Mouse (Mus musculus) hindbrain, embryonic 11.5 days (tissue): Measurements from ENCODE around the gene Pheta1. TPM values are rescaled to one million over a fixed set of nuclear protein-coding genes. Genes with fewer than 3 reads are reported as not detected.
"Not testable (repeated sequence)": the region's sequence is repeated elsewhere in the genome, so short reads cannot be mapped to it uniquely, and the experiment has no call there.

Experiments
- ATAC-seq: fragments of 200-750 bp; cut with Nextera tagmentation; 2 replicates; pipeline ENCODE4 v1.8.0; 2017; ENCODE audit warnings: mild to moderate bottlenecking, moderate TSS enrichment, moderate library complexity; ENCODE audit not compliant: low FRiP score
- DNase-seq: peaks from one replicate; pipeline ENCODE4 v3.0.0-alpha.2; 2015; ENCODE audit warnings: low spot score
- H3K27ac ChIP-seq: fragments of 300-500 bp; sonication (generic); 2 replicates; pipeline ENCODE4 v1.5.1; 2014; ENCODE audit warnings: mild to moderate bottlenecking, low read depth, low read length
- H3K27me3 ChIP-seq: fragments of 300-500 bp; sonication (generic); 2 replicates; pipeline ENCODE4 v1.6.1; 2014; ENCODE audit warnings: mild to moderate bottlenecking, low read length, moderate library complexity, mixed read lengths; ENCODE audit not compliant: control insufficient read depth, insufficient read depth
- H3K36me3 ChIP-seq: fragments of 300-500 bp; sonication (generic); 2 replicates; pipeline ENCODE4 v1.6.1; 2014; ENCODE audit warnings: mild to moderate bottlenecking, low read length, moderate library complexity, mixed read lengths; ENCODE audit not compliant: control insufficient read depth, insufficient read depth
- H3K4me1 ChIP-seq: fragments of 300-500 bp; sonication (generic); replicated peaks from 2 replicates; pipeline ENCODE4 v1.6.1; 2014; ENCODE audit warnings: low read length, mixed read lengths; ENCODE audit not compliant: control insufficient read depth, insufficient read depth
- H3K4me2 ChIP-seq: fragments of 300-500 bp; sonication (generic); replicated peaks from 2 replicates; pipeline ENCODE4 v1.6.1; 2014; ENCODE audit warnings: mild to moderate bottlenecking, low read depth, low read length
- H3K4me3 ChIP-seq: fragments of 300-500 bp; sonication (generic); 2 replicates; pipeline ENCODE4 v1.5.1; 2014; ENCODE audit warnings: low read depth, low read length
- H3K9ac ChIP-seq: fragments of 300-500 bp; sonication (generic); 2 replicates; pipeline ENCODE4 v1.6.1; 2014; ENCODE audit warnings: low read depth, low read length
- H3K9me3 ChIP-seq: fragments of 300-500 bp; sonication (generic); 2 replicates; pipeline ENCODE4 v1.6.1; 2016; ENCODE audit warnings: low read length; ENCODE audit not compliant: control insufficient read depth
- WGBS: fragments of 180-500 bp; shearing (Covaris S2); extraction: QIAGEN DNeasy Blood & Tissue Kit; methylation state at CpG from one replicate; pipeline ENCODE4 v1.1.7; 2014; 5-methylcytosine and 5-hydroxymethylcytosine counted together
- polyA plus RNA-seq: library from polyadenylated mRNA; unstranded; fragments of >200 nt; fragmentation: Nextera tagmentation; extraction: Ambion mirVana; gene quantifications from 2 replicates; pipeline ENCODE4 v1.2.1, GENCODE M21; 2014

The Pheta1 gene
- polyA plus RNA-seq, 1 experiment from 2014 or later = 27.0 TPM

DNA sequence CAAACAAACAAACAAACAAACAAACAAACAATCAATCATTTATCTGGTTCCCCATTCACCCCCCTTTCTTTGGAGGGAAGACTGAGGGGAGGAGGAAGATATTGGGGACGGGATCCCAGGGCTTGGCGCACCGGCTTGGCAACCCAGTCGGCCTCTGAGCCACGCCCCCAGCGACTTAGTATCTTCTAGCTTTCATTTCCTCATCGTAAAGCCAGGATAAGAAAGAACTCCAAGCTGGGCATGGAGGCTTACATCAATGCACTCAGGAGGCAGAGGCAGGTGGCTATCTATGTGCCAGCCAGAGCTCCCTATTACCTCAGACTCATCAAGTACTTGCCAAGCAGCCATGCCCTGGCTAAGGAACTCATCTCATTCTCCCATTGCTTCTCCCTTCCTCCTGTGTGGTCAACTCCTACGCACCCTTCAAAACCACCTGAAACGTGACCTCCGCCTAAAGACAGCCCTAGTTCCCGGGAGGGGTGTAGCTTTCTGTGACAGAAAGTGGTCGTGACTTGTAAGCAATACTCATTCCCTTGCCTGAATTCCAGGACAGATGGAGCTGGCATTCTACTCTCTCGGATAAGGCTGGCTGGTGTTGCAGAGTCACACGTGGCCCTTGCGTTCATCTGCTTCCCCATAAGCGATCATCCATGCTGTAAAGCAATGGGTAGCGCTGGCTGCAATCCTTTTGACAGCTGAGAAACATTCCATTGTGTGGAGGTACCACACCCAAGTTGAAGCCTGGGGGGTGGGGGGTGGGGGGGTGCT is 5.5 kb upstream of the Pheta1 start:
- peaks cover 39% of the 10 kb centered on the region for H3K27me3 ChIP-seq
- no peaks in the 10 kb centered on the region for H3K36me3 ChIP-seq
- no peaks in the 10 kb centered on the region for H3K9me3 ChIP-seq
- ATAC-seq = peak; percentile 41; the same call in 1 of the 2 replicates
- H3K4me1 ChIP-seq = peaks cover 5% of the 10 kb centered on the region
- no peak for DNase-seq
- H3K4me3 ChIP-seq = peak overlapping the region; percentile 36; the same call in 1 of the 2 replicates
- peak overlapping the region; percentile 73 for H3K4me2 ChIP-seq
- H3K27ac ChIP-seq = no peak overlapping the region
- 10% methylated on average over 17 of the region's 17 CpGs for WGBS
- H3K9ac ChIP-seq = no peak overlapping the region; the same call in 1 of the 2 replicates

DNA sequence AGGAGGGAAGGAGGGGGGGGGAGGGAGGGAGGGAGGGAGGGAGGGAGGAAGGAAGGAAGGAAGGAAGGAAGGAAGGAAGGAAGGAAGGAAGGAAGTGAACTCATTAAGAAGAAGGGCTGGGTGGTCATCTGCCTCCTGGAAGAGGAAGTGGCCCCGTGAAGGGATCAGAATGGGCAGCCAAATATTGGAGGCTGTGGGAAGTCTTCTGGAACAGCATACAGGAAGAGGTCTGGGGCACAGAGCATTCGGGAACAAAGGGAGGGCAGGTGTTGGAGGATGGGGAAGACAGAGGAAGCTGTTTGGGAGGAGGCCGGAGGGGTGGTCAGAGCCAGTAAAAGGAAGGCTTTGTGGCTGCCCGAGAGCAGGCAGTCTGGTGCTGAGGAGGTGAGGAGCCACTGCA is 3.4 kb upstream of the Pheta1 start:
- H3K27ac ChIP-seq = no peak overlapping the region
- peaks cover 27% of the 10 kb centered on the region for H3K27me3 ChIP-seq
- 34% methylated on average over 4 of the region's 4 CpGs for WGBS
- no peak overlapping the region for H3K9ac ChIP-seq
- H3K36me3 ChIP-seq = no peaks in the 10 kb centered on the region
- ATAC-seq = no peak
- H3K9me3 ChIP-seq = no peaks in the 10 kb centered on the region
- no peak overlapping the region for H3K4me3 ChIP-seq
- no peak for DNase-seq
- peaks cover 13% of the 10 kb centered on the region for H3K4me1 ChIP-seq
- no peak overlapping the region for H3K4me2 ChIP-seq

DNA sequence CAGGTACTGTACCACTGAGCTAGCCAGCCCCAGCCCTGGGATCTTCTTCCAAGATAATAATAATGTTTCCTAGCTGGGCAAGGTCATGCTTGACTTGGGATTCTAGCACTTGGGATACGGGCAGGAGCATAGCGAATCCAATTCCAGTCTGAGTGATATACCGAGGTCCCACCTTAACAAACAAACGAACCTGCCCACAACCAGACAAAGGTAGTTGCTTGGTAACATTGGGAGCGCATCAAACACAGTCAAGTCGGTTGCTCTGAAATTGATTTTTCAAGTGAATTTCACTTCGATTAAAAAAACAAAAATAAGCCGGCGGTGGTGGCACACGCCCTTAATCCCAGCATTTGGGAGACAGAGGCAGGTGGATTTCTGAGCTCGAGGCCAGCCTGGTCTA is 2.5 kb upstream of the Pheta1 start:
- no peak overlapping the region for H3K4me2 ChIP-seq
- no peaks in the 10 kb centered on the region for H3K9me3 ChIP-seq
- no peak overlapping the region for H3K27ac ChIP-seq
- WGBS = 78% methylated on average over 11 of the region's 11 CpGs
- no peak overlapping the region for H3K9ac ChIP-seq
- H3K27me3 ChIP-seq = peaks cover 27% of the 10 kb centered on the region
- H3K4me1 ChIP-seq = peaks cover 19% of the 10 kb centered on the region
- no peak for ATAC-seq
- no peak for DNase-seq
- no peaks in the 10 kb centered on the region for H3K36me3 ChIP-seq
- H3K4me3 ChIP-seq = no peak overlapping the region

DNA sequence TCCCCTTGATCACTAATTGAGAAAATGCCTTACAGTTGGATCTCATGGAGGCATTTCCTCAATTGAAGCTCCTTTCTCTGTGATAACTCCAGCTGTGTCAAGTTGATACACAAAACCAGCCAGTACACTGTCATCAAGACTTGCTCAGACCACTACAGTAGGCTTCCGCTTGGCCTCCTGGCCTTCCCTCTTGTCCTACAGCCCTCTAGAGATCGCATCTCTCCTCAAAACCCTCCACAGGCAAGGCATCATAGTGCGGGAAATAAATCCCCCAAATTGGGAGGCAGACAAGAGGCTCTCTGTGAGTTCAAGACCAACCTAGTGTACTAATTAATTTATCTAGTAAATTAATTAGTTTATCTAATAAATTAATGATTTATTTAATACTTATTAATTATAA is 1.5 kb upstream of the Pheta1 start:
- WGBS = 87% methylated on average over 3 of the region's 3 CpGs
- ATAC-seq, H3K4me3 ChIP-seq, H3K9ac ChIP-seq, DNase-seq, H3K27ac ChIP-seq, H3K9me3 ChIP-seq, H3K36me3 ChIP-seq, H3K4me2 ChIP-seq: not testable (repeated sequence)
- H3K27me3 ChIP-seq = peaks cover 20% of the 10 kb centered on the region
- H3K4me1 ChIP-seq = peaks cover 19% of the 10 kb centered on the region

DNA sequence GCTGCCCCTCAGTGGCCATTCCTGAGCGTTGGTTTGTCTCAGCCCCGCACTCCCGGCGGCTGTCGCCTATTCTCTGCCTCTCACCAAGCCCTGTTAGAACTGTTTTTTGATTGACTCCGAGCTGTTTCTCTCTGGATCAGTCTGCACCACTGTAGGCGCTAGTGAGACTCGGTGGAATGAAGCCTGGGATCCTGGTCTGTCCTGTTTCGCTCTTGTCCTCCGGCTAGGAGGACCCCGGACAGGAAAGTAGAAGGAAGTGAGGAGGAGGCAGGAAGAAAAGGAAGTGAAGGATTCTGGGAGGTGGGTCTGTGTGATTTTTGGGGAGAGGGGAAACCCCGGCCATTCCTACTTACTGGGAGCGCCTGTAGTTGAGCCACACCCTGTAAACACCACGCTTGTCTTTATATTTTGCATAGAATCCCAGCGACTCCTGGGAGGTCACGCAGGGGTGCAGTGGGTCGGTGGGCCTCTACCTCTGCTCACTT is 707 bp upstream of the Pheta1 start:
- ATAC-seq (peak; percentile 39; the same call in 1 of the 2 replicates), DNase-seq (peak; percentile 71)
- WGBS = 0% methylated on average over 17 of the region's 17 CpGs
- Histone ChIP-seq H3K4me2 (peak overlapping the region; percentile 66), H3K27me3 (peaks cover 18% of the 10 kb centered on the region), H3K4me1 (peaks cover 19% of the 10 kb centered on the region), H3K9me3 (no peaks in the 10 kb centered on the region), H3K4me3 (peak overlapping the region; percentile 66), H3K27ac (peak overlapping the region; percentile 60), H3K9ac (peak overlapping the region; percentile 72), H3K36me3 (peaks cover 7% of the 10 kb centered on the region; the same call in 1 of the 2 replicates)

DNA sequence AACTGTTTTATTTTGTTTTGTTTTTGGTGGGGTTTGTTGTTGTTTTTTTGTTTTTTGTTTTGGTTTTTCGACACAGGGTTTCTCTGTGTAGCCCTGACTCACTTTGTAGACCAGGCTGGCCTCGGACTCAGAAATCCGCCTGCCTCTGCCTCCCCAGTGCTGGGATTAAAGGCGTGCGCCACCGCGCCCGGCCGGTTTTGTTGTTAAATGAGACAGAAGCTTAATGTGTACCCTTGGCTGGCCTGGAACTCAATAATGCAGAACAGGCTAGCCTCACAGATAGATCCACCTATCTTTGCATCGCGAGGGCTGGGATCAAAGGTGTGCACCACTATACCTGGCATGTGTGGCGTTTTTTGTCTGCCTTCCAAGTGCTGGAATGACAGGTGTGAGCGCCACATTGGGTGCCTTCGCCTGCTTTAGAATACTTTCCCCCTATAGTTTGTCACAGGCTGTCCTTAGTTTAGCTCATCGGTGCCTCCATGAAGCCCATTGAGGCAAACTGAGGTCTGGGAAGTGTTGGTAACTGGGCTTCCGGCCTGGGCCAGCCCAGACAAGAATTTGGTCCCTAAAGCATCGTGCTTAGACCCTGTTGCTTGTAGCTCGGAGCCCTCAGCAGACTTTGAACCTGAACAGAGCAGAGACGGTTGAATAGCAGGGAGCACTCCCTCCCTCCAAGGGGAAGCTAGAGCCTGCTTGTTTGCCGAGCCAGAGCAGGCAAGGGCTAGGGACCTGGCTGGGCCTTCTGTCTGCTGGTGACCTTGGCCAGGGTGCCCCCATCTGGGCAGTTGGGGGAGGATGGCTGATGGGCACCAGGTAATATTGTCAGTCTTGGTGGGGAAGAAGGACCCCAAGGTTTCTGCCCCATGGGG is 930 bp downstream of the Pheta1 start:
- Histone ChIP-seq H3K4me2 (peak overlapping the region; percentile 66), H3K36me3 (peaks cover 7% of the 10 kb centered on the region; the same call in 1 of the 2 replicates), H3K4me3 (peak overlapping the region; percentile 66), H3K27ac (no peak overlapping the region), H3K9ac (peak overlapping the region; percentile 72), H3K4me1 (peaks cover 21% of the 10 kb centered on the region), H3K9me3 (no peaks in the 10 kb centered on the region), H3K27me3 (peaks cover 6% of the 10 kb centered on the region)
- ATAC-seq (no peak), DNase-seq (no peak)
- WGBS = 43% methylated on average over 20 of the region's 20 CpGs

DNA sequence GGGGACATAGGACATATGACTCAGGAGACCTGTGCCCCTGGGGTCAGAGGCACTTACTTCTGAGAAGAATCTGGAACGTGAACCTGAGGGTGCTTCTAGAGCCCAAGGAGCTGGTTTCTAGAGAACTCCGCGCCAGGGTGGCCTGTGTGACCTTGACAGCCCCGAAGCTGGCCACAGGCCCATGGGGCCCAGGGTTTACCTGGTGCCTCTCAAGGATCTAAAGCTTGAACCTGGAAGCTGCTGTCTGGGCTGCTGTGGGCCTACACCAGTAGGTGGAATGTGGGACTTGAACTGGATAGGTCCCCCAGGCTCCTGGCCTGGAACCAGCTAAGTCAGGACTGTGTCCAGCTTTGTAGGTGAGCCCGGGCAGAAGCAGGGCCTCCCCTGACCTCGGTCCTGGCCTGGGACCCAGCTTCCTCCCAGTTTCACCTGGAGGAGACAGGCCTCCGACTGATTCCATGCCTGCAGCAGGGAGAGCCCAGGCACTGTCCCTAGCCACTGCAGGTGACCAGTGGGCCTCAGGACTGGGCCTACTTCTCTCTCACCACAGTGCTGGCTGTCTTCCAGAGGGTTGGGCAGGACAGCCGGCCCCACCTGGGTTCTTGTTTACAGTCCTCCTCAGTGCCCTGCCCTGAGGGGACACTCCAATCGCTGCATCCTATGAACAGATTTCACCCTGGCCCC is 4.7 kb downstream of the Pheta1 start:
- Histone ChIP-seq H3K9me3 (no peaks in the 10 kb centered on the region), H3K27me3 (no peaks in the 10 kb centered on the region), H3K4me3 (no peak overlapping the region), H3K4me1 (peaks cover 16% of the 10 kb centered on the region), H3K9ac (no peak overlapping the region), H3K4me2 (no peak overlapping the region), H3K27ac (no peak overlapping the region), H3K36me3 (peaks cover 7% of the 10 kb centered on the region; the same call in 1 of the 2 replicates)
- WGBS = 93% methylated on average over 9 of the region's 9 CpGs
- ATAC-seq (no peak), DNase-seq (no peak)

DNA sequence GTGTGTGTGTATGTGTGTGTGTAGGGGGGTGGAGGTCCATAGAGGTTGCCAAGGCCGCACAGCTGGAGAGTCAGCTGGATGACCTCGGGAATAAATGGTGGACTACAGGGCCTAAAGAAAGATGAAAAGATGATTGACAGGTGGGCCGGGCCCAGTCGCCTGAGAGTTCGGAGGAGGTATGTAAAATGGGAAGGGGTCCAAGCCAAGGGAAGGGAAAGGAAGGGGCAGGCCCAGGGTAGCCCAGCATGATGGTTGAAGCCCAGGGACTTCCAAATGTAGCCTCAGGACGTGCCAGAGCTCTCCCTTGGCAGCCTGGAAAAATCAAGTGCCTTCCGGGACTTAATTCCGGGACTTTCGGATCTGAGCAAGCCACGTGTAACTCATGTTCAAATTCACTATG is 6.0 kb downstream of the Pheta1 start:
- Histone ChIP-seq H3K9me3 (no peaks in the 10 kb centered on the region), H3K27me3 (no peaks in the 10 kb centered on the region), H3K4me2 (no peak overlapping the region), H3K36me3 (peaks cover 7% of the 10 kb centered on the region; the same call in 1 of the 2 replicates), H3K27ac (no peak overlapping the region), H3K9ac (no peak overlapping the region), H3K4me3 (no peak overlapping the region), H3K4me1 (peaks cover 13% of the 10 kb centered on the region)
- 61% methylated on average over 10 of the region's 10 CpGs for WGBS
- ATAC-seq = 0 out of 2 replicates have a peak, but pooled peaks have one; percentile 10
- no peak for DNase-seq
